Mouse (Mus musculus) limb, embryonic 14.5 days (tissue): ENCODE data around the gene Spryd7. TPM values are rescaled to one million over a fixed set of nuclear protein-coding genes. Genes with fewer than 3 reads are reported as not detected.
A peak's percentile ranks its signal among the peaks of the same experiment; 100 is the strongest.
"Not testable (repeated sequence)": the region's sequence is repeated elsewhere in the genome, so short reads cannot be mapped to it uniquely, and the experiment has no call there.

Experiments used
- ATAC-seq: fragments of 200-750 bp; cut with Nextera tagmentation; 2 replicates; pipeline ENCODE4 v1.8.0; 2017; ENCODE audit warnings: low read depth, moderate number of reproducible peaks, moderate TSS enrichment; ENCODE audit not compliant: low FRiP score
- DNase-seq: peaks from one replicate; pipeline ENCODE4 v3.0.0-alpha.2; 2015; ENCODE audit warnings: low spot score
- H3K27ac ChIP-seq: fragments of 300-500 bp; sonication (generic); replicated peaks from 2 replicates; pipeline ENCODE4 v1.5.1; 2014; ENCODE audit warnings: low read depth, mild to moderate bottlenecking, low read length, moderate library complexity, mixed read lengths
- H3K27me3 ChIP-seq: fragments of 300-500 bp; sonication (generic); 2 replicates; pipeline ENCODE4 v1.6.1; 2014; ENCODE audit warnings: low read length, mixed read lengths; ENCODE audit not compliant: control insufficient read depth, insufficient read depth
- H3K36me3 ChIP-seq: fragments of 300-500 bp; sonication (generic); 2 replicates; pipeline ENCODE4 v1.6.1; 2014; ENCODE audit warnings: mild to moderate bottlenecking, low read length, moderate library complexity, mixed read lengths; ENCODE audit not compliant: control insufficient read depth, insufficient read depth
- H3K4me1 ChIP-seq: fragments of 300-500 bp; sonication (generic); 2 replicates; pipeline ENCODE4 v1.6.1; 2014; ENCODE audit warnings: antibody characterized with exemption, low read length, mixed read lengths; ENCODE audit not compliant: control insufficient read depth, insufficient read depth
- H3K4me2 ChIP-seq: fragments of 300-500 bp; sonication (generic); replicated peaks from 2 replicates; pipeline ENCODE4 v1.6.1; 2014; ENCODE audit warnings: low read depth, mild to moderate bottlenecking, low read length, moderate library complexity; ENCODE audit not compliant: severe bottlenecking
- H3K4me3 ChIP-seq: fragments of 300-500 bp; sonication (generic); replicated peaks from 2 replicates; pipeline ENCODE4 v1.5.1; 2014; ENCODE audit warnings: low read length
- H3K9ac ChIP-seq: fragments of 300-500 bp; sonication (generic); 2 replicates; pipeline ENCODE4 v1.6.1; 2014; ENCODE audit warnings: mild to moderate bottlenecking, low read depth, low read length, moderate library complexity; ENCODE audit not compliant: severe bottlenecking
- H3K9me3 ChIP-seq: fragments of 300-500 bp; sonication (generic); 2 replicates; pipeline ENCODE4 v1.6.1; 2016; ENCODE audit warnings: low read length; ENCODE audit not compliant: control insufficient read depth
- POLR2A ChIP-seq: fragments of 200-500 bp; IDR thresholded peaks from 2 replicates; pipeline ENCODE4 v1.8.0; 2012; ENCODE audit warnings: inconsistent platforms, mild to moderate bottlenecking, moderate library complexity, borderline replicate concordance; ENCODE audit not compliant: insufficient read depth, insufficient read length; ENCODE audit errors: extremely low read depth
- WGBS: fragments of 180-500 bp; shearing (Covaris S2); extraction: QIAGEN DNeasy Blood & Tissue Kit; methylation state at CpG from one replicate; pipeline ENCODE4 v1.1.7; 2014; 5-methylcytosine and 5-hydroxymethylcytosine counted together
- polyA plus RNA-seq, 2 experiments: library from polyadenylated mRNA; depleted of rRNA in 1 of 2; stranded (reverse) in 1 of 2; unstranded in 1 of 2; fragments of >200 nt; fragmentation: Nextera tagmentation in 1 of 2; extraction: Ambion mirVana in 1 of 2; gene quantifications; 2 replicates each; pipeline versions ENCODE4 v1.2.1 to v1.2.3; 2012 to 2014

The Spryd7 gene
- polyA plus RNA-seq, 2 experiments: 12.4 to 24.5 TPM

DNA sequence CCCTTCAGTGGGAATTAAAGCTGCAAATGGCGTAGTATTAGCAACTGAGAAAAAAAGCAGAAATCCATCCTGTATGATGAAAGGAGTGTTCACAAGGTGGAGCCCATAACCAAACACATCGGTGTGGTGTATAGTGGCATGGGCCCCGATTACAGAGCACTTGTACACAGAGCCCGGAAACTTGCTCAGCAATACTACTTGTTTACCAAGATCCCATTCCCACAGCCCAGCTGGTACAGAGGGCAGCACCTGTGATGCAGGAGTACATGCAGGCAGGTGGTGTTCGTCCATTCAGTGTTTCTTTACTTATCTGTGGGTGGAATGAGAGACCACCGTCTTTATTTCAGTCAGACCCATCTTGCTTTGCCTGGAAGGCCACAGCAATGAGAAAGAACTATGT, 2.2 kb upstream of the Spryd7 start:
- Histone ChIP-seq H3K4me3 (no peak overlapping the region), H3K4me2 (no peak overlapping the region), H3K9ac (no peak overlapping the region), H3K27ac (no peak overlapping the region), H3K9me3 (no peaks in the 10 kb centered on the region), H3K36me3 (no peaks in the 10 kb centered on the region), H3K4me1 (no peaks in the 10 kb centered on the region), H3K27me3 (no peaks in the 10 kb centered on the region)
- 88% methylated on average over 6 of the region's 6 CpGs for WGBS
- ATAC-seq: no peak
- no peak for TF ChIP-seq POLR2A
- no peak for DNase-seq

GRCm38 (mm10) chr14:61555931-61556288, 776 bp downstream of the Spryd7 start:
- Histone ChIP-seq H3K4me2 (peak overlapping the region; percentile 82), H3K27ac (peak overlapping the region; percentile 74), H3K9me3 (no peaks in the 10 kb centered on the region), H3K4me3 (peak overlapping the region; percentile 71), H3K36me3 (no peaks in the 10 kb centered on the region), H3K4me1 (no peaks in the 10 kb centered on the region), H3K9ac (peak overlapping the region; percentile 67), H3K27me3 (no peaks in the 10 kb centered on the region)
- TF ChIP-seq POLR2A: no peak
- WGBS: 7% methylated on average over 6 of the region's 6 CpGs
- ATAC-seq (peak; percentile 9; the same call in 1 of the 2 replicates), DNase-seq (no peak)

- Histone ChIP-seq H3K36me3 (peaks cover 7% of the 10 kb centered on the region; the same call in 1 of the 2 replicates), H3K9me3 (no peaks in the 10 kb centered on the region), H3K9ac (no peak overlapping the region), H3K27ac (no peak overlapping the region), H3K27me3 (no peaks in the 10 kb centered on the region), H3K4me3 (no peak overlapping the region), H3K4me1 (no peaks in the 10 kb centered on the region), H3K4me2 (no peak overlapping the region)
- no peak for DNase-seq
- no peak for ATAC-seq
- 80% methylated on average over 1 of the region's 1 CpGs for WGBS
- no peak for TF ChIP-seq POLR2A
Measured at GRCm38 (mm10) chr14:61548614-61549013, 8.1 kb downstream of the Spryd7 start.

- H3K27me3 ChIP-seq, DNase-seq, H3K9ac ChIP-seq, H3K4me3 ChIP-seq, H3K4me1 ChIP-seq, H3K4me2 ChIP-seq, H3K27ac ChIP-seq, ATAC-seq, H3K9me3 ChIP-seq: not testable (repeated sequence)
- WGBS: 85% methylated on average over 9 of the region's 11 CpGs
- peaks cover 14% of the 10 kb centered on the region for H3K36me3 ChIP-seq
Measured at GRCm38 (mm10) chr14:61537772-61538171, 18.9 kb downstream of the Spryd7 start.

GRCm38 (mm10) chr14:61536631-61537264, 19.9 kb downstream of the Spryd7 start:
- WGBS: 63% methylated on average over 5 of the region's 5 CpGs
- no peak for ATAC-seq
- Histone ChIP-seq H3K4me3 (no peak overlapping the region), H3K36me3 (peaks cover 14% of the 10 kb centered on the region), H3K9ac (no peak overlapping the region), H3K4me1 (no peaks in the 10 kb centered on the region), H3K27me3 (no peaks in the 10 kb centered on the region), H3K27ac (no peak overlapping the region), H3K9me3 (0 out of 2 replicates have a peak, but pooled peaks cover 4% of the 10 kb centered on the region), H3K4me2 (no peak overlapping the region)
- DNase-seq: no peak
- no peak for TF ChIP-seq POLR2A
